23 mouse cellular contexts compared by ENCODE assay signal in genomic region chr3:138651361-138652205, GRCm38 (mm10).
A peak's percentile ranks its signal among the peaks of the same experiment; 100 is the strongest.
DNase-seq lines count a peak whose midpoint lies in the region; ATAC-seq and TF ChIP-seq lines count a peak whose summit lies in the region.
"Had no signal": no experiment of that assay in that cellular context is flagged by ENCODE, and none has a peak within 500 bp of the region (broad histone marks: within the 10 kb centered on the region; RNA-seq: fewer than 3 reads in every experiment).

No protein-coding gene starts in this region.

- no peak for TF ChIP-seq CTCF in liver, postnatal 0 days (IDR thresholded peaks at IDR 0.05; ENCODE audit: low read depth)

- DNase-seq in liver: peak; percentile 25
- no peak for DNase-seq in liver, postnatal 0 days
- no peak for DNase-seq in forebrain, embryonic 11.5 days (ENCODE audit: low spot score)
- no peak for DNase-seq in cerebellum, adult 8-10 months
- no peak for DNase-seq in kidney, postnatal 36 days
- DNase-seq: adrenal gland, postnatal 14 days; cerebellum, adult 9-10 months; gastrocnemius, postnatal 36 days; heart, postnatal 4 days; kidney, adult 2 months; lung, embryonic 14.5 days; right cerebral cortex, adult 18-20 months had no signal

- H3K4me2 ChIP-seq in liver, postnatal 0 days (ENCODE audit: low read depth, low read length): no peak overlapping the region
- H3K4me2 ChIP-seq in embryonic facial prominence, embryonic 15.5 days (replicated peaks): no peak overlapping the region
- H3K4me2 ChIP-seq in liver, embryonic 15.5 days: peak overlapping the region; percentile 14; the same call in 1 of the 2 replicates
- H3K4me2 ChIP-seq in forebrain, embryonic 11.5 days (ENCODE audit: low read depth, low read length, severe bottlenecking): no peak overlapping the region
- H3K4me2 ChIP-seq: forebrain, embryonic 12.5 days; hindbrain, embryonic 14.5 days; lung, embryonic 14.5 days; midbrain, embryonic 11.5 days; neural tube, embryonic 15.5 days had no signal

- H3K4me1 ChIP-seq in liver, postnatal 0 days (ENCODE audit: insufficient read depth): no peaks in the 10 kb centered on the region; the same call in 1 of the 2 replicates
- H3K4me1 ChIP-seq in embryonic facial prominence, embryonic 15.5 days: peaks cover 32% of the 10 kb centered on the region
- 0 out of 2 replicates have a peak, but pooled peaks cover 6% of the 10 kb centered on the region for H3K4me1 ChIP-seq in liver, embryonic 15.5 days (replicated peaks)
- H3K4me1 ChIP-seq in forebrain, embryonic 11.5 days (replicated peaks; ENCODE audit: control insufficient read depth, insufficient read depth, low read length): no peaks in the 10 kb centered on the region
- H3K4me1 ChIP-seq: forebrain, embryonic 12.5 days had no signal

- no peaks in the 10 kb centered on the region for H3K27me3 ChIP-seq in liver, postnatal 0 days (ENCODE audit: insufficient read depth, low read length)
- H3K27me3 ChIP-seq in embryonic facial prominence, embryonic 15.5 days: no peaks in the 10 kb centered on the region
- H3K27me3 ChIP-seq in liver, embryonic 15.5 days: no peaks in the 10 kb centered on the region
- no peaks in the 10 kb centered on the region for H3K27me3 ChIP-seq in forebrain, embryonic 11.5 days (ENCODE audit: control insufficient read depth, insufficient read depth, low read length)
- H3K27me3 ChIP-seq: forebrain, embryonic 12.5 days; neural tube, embryonic 15.5 days had no signal

- no peak overlapping the region for H3K27ac ChIP-seq in liver, postnatal 0 days (ENCODE audit: low read depth)
- peak overlapping the region; percentile 67; the same call in 1 of the 2 replicates for H3K27ac ChIP-seq in embryonic facial prominence, embryonic 15.5 days (replicated peaks)
- no peak overlapping the region for H3K27ac ChIP-seq in liver, embryonic 15.5 days (replicated peaks)
- no peak overlapping the region for H3K27ac ChIP-seq in forebrain, embryonic 11.5 days (ENCODE audit: low read depth, low read length)
- H3K27ac ChIP-seq: forebrain, embryonic 12.5 days; hindbrain, embryonic 14.5 days; kidney, postnatal 0 days; layer of hippocampus, adult 2 months; macrophage; neural tube, embryonic 15.5 days had no signal

- no peak for ATAC-seq in liver, postnatal 0 days
- ATAC-seq in embryonic facial prominence, embryonic 15.5 days (ENCODE audit: insufficient number of reproducible peaks, low FRiP score, low TSS enrichment, low read depth): no peak
- peak; percentile 81 for ATAC-seq in liver, embryonic 15.5 days (ENCODE audit: insufficient read depth)
- no peak for ATAC-seq in forebrain, embryonic 11.5 days (replicated peaks; ENCODE audit: low FRiP score)
- ATAC-seq: inflammation-experienced regulatory T-cells, adult 6 months had no signal

- no peak for TF ChIP-seq EP300 in liver, postnatal 0 days (IDR thresholded peaks at IDR 0.05; ENCODE audit: low read depth)

- peaks cover 3% of the 10 kb centered on the region; the same call in 1 of the 2 replicates for H3K9me3 ChIP-seq in liver, postnatal 0 days (ENCODE audit: low read length)
- no peaks in the 10 kb centered on the region for H3K9me3 ChIP-seq in embryonic facial prominence, embryonic 15.5 days (replicated peaks)
- no peaks in the 10 kb centered on the region for H3K9me3 ChIP-seq in liver, embryonic 15.5 days (replicated peaks)
- no peaks in the 10 kb centered on the region; the same call in 1 of the 2 replicates for H3K9me3 ChIP-seq in forebrain, embryonic 11.5 days (ENCODE audit: control insufficient read depth, low read length)
- H3K9me3 ChIP-seq: forebrain, embryonic 12.5 days; G1E; neural tube, embryonic 15.5 days had no signal

- H3K9ac ChIP-seq in liver, postnatal 0 days (replicated peaks): no peak overlapping the region
- H3K9ac ChIP-seq in embryonic facial prominence, embryonic 15.5 days: no peak overlapping the region
- no peak overlapping the region for H3K9ac ChIP-seq in liver, embryonic 15.5 days
- no peak overlapping the region for H3K9ac ChIP-seq in forebrain, embryonic 11.5 days (ENCODE audit: low read length)
- H3K9ac ChIP-seq: forebrain, embryonic 12.5 days; hindbrain, embryonic 14.5 days; lung, embryonic 14.5 days; neural tube, embryonic 15.5 days had no signal

- no peaks in the 10 kb centered on the region for H3K36me3 ChIP-seq in liver, postnatal 0 days (replicated peaks; ENCODE audit: insufficient read depth, low read length)
- no peaks in the 10 kb centered on the region for H3K36me3 ChIP-seq in embryonic facial prominence, embryonic 15.5 days
- no peaks in the 10 kb centered on the region for H3K36me3 ChIP-seq in liver, embryonic 15.5 days (replicated peaks)
- no peaks in the 10 kb centered on the region for H3K36me3 ChIP-seq in forebrain, embryonic 11.5 days (ENCODE audit: control insufficient read depth, insufficient read depth, low read length)
- H3K36me3 ChIP-seq: forebrain, embryonic 12.5 days; G1E; neural tube, embryonic 15.5 days had no signal

- 74% methylated on average over 12 of the region's 12 CpGs for WGBS in liver, postnatal 0 days (ENCODE audit: insufficient replicate concordance)
- WGBS in embryonic facial prominence, embryonic 15.5 days: 80% methylated on average over 12 of the region's 12 CpGs
- 51% methylated on average over 12 of the region's 12 CpGs for WGBS in liver, embryonic 15.5 days (ENCODE audit: insufficient replicate concordance)
- 89% methylated on average over 12 of the region's 12 CpGs for WGBS in forebrain, embryonic 11.5 days

- no peak overlapping the region for H3K4me3 ChIP-seq in liver, postnatal 0 days (ENCODE audit: low read depth, low read length)
- no peak overlapping the region for H3K4me3 ChIP-seq in embryonic facial prominence, embryonic 15.5 days (replicated peaks)
- no peak overlapping the region for H3K4me3 ChIP-seq in liver, embryonic 15.5 days (replicated peaks)
- no peak overlapping the region for H3K4me3 ChIP-seq in forebrain, embryonic 11.5 days (ENCODE audit: low read depth, low read length)
- H3K4me3 ChIP-seq: forebrain, embryonic 12.5 days; layer of hippocampus, adult 2 months; neural tube, embryonic 15.5 days had no signal
